Mouse (Mus musculus) heart, adult 2 months (tissue): Measurements from ENCODE around the gene Hmg20a.

Experiments used
- CTCF ChIP-seq: fragments of 200-600 bp; IDR thresholded peaks from 2 replicates; pipeline ENCODE4 v1.8.1; 2022; ENCODE audit warnings: antibody characterized with exemption, mild to moderate bottlenecking, moderate library complexity
- EP300 ChIP-seq: fragments of 200-500 bp; IDR thresholded peaks from 2 replicates; pipeline ENCODE4 v1.6.1; 2011; ENCODE audit warnings: low read depth, low read length, control low read depth; ENCODE audit not compliant: insufficient read depth

- no peak for TF ChIP-seq CTCF
- no peak for TF ChIP-seq EP300
Measured at GRCm38 (mm10) chr9:56540051-56540450, 121.6 kb downstream of the Hmg20a start.
